Mouse (Mus musculus) effector memory CD4-positive, alpha-beta T cell, adult 7 months (primary cell): ENCODE measurements around the gene Tff1. TPM values are rescaled to one million over a fixed set of nuclear protein-coding genes. Genes with fewer than 3 reads are reported as not detected.

Experiments
- polyA plus RNA-seq: library from polyadenylated mRNA; unstranded; fragments of 100-300 nt; shearing (Covaris generic); gene quantifications from one replicate; pipeline ENCODE4 v1.2.1, GENCODE M21; 2017

The Tff1 gene
- polyA plus RNA-seq, result not detected

DNA sequence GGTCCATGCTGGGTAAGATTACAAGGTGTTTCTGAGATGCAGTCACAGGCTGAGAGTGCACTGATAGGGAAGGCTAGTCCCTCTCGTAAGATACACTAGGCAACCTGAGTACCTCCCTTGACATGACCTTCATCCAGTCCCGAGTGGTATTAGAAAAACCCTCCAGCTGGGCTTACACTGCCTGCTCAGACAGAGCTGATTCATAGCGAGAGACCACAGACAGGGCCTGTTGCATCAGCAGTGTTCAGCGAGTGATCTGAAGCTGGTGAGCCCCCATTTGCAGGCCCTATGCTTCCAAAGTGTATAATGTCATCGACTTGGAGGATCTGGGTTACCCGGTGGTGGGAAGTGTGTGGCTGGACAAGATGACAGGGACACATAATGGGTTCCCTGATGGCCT lies at the start of gene Tff1:
Tff1 (minus strand) TSS at position 151 of the 400 bp plus-strand sequence.

DNA sequence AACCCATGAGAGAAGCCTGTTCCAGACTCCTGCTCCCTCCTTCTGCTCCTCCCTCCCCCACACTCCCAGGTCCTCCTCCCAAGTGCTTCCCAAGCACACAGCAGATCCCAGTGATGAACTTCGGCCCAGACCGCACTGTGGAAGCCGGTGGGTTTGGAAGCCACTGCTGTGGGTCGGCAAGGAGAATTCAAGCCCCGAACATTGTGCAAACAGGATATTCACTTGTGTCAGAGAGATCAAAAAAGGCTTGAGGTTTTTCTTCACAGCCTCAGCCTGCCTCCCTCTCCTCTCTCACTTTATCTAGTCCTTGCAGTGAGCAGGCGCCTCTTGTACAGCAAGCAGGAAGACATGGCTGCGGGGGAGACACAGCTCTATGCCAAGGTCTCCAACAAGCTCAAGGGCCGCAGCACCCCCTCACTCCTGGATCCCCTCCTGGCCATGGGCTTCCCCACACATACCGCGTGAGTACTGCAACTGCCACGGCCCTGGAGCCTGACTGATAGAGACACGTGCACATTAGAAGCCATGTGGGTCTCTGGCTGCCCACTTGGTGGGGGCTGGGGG lies 42.8 kb upstream of the Tff1 start, which contains the start of gene Ubash3a:
Ubash3a (plus strand) TSS at position 103 of the 564 bp plus-strand sequence.

DNA sequence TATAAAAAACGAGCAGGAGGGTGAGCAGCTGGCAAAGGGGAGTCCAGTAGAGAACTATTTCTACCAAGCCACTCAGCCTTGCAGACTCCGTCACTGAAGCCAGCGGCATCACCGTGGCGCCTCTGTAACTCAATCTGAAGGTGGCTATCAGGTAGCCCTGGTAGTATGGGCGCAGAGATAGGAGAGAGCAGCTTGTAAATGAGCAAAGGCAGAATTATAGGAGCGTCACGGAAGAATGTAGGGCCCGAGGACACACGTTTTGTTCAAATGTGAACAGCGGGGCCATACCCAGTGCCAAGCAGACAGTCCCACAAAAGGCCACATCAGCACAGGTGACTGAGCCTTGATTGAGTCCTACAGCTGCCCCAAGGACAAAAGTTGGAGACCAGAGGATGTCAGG lies 33.8 kb upstream of the Tff1 start, which contains the start of gene Tmprss3:
Tmprss3 (minus strand) TSS at position 101 of the 400 bp plus-strand sequence.

DNA sequence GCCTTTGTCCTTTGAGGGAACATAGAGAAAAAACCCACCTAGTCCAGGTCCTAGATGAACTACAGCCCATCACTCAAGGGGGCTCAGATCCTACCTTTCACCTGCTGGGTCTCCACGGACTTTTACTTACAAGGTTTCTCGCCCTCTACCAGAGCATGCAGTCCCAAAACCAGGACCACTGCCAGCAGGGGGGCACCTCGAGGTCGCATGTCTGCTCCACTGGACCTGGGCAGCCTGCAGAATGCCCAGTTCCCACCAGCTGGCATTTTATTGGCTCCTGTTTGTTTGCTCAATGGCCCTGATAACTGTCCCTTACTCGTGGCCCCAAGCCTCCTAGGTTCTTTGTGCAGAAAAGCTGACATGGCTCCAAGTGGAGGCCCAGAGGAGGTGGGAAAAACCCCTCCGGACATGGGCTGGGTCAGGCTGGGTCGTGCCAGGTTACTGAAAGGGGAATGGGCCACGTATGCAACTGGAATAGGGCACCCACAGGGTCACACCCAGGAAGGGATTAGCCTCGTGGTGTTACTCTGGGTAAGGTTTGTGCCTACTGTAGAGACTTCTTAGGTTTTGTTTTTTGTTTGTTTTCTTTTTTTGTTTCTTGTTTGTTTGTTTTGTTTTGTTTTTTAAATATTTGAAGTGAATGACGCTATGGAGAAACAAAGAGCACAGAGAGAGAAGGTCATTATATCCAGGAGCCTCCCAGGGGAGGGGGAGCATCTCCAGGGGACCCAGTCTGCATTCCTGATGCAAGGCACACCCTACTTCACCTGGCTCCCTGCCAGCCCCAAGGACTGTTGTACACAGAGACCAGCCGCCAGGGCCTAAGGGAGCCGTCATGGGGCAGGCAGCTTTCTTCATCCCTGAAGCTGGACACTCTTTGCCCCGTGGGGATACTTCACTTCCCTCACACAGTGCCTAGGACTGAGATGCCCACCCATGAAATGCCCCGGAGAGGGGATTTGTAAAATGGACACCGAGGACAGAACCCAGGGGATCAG lies 20.7 kb downstream of the Tff1 start, which contains the start of gene Tff2:
Tff2 (minus strand) TSS at position 243 of the 998 bp plus-strand sequence.

DNA sequence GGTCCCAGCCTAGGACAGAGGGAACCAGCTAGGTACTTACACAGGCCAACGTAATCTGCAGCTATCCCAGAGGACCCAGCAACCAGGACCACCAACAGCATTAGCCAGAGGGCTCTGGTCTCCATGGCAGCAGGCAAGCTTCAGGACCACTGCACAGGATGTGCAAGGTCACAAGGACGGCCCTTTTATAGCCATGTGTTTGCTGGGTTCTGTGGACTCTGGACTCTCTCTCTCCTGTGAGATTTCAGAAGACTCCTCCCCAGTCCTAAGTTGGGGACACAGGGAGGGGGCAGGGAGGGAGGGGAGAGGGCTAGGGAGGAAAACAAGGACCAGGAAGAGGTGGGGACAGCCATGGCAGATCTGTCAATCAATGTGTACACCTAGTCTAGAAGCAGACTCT lies 35.6 kb downstream of the Tff1 start, which contains the start of gene Tff3:
Tff3 (minus strand) TSS at position 195 of the 400 bp plus-strand sequence.

Other genes with a start within 250 kb of the Tff1 start
- not detected for gene Umodl1, start 210.6 kb downstream of the Tff1 start, polyA plus RNA-seq
- gene Abcg1, start 107.6 kb downstream of the Tff1 start, polyA plus RNA-seq, result 20.0 TPM
- gene Tff3, start 35.6 kb downstream of the Tff1 start, polyA plus RNA-seq, result not detected
- gene Tff2, start 21.0 kb downstream of the Tff1 start, polyA plus RNA-seq, result not detected
- not detected for gene Tmprss3, start 33.7 kb upstream of the Tff1 start, polyA plus RNA-seq
- 207 TPM for gene Ubash3a, start 42.6 kb upstream of the Tff1 start, polyA plus RNA-seq
- 0.88 TPM for gene Rsph1, start 112.1 kb upstream of the Tff1 start, polyA plus RNA-seq
- gene Slc37a1, start 121.5 kb upstream of the Tff1 start, polyA plus RNA-seq, result 59.2 TPM
- gene Pde9a, start 220.9 kb upstream of the Tff1 start, polyA plus RNA-seq, result not detected